Mouse (Mus musculus): ENCODE measurements at regions not wholly inside any gene's neighbourhood (a gene's known extent, or its start where the extent isn't known, plus 50 kb on each side); places are given as distances from the start of the nearest gene placed in this dataset.

GRCm38 (mm10) chr15:46592868-46593267, 6458.7 kb downstream of the 9330182O14Rik start:
- no peak for DNase-seq (ENCODE audit: inconsistent ontology term)

GRCm38 (mm10) chr15:46598328-46598727, 6464.2 kb downstream of the 9330182O14Rik start:
- DNase-seq (ENCODE audit: inconsistent ontology term), result peak; percentile 6

GRCm38 (mm10) chr15:46623431-46624029, 6489.4 kb downstream of the 9330182O14Rik start:
- no peak for DNase-seq (ENCODE audit: inconsistent ontology term)

DNA sequence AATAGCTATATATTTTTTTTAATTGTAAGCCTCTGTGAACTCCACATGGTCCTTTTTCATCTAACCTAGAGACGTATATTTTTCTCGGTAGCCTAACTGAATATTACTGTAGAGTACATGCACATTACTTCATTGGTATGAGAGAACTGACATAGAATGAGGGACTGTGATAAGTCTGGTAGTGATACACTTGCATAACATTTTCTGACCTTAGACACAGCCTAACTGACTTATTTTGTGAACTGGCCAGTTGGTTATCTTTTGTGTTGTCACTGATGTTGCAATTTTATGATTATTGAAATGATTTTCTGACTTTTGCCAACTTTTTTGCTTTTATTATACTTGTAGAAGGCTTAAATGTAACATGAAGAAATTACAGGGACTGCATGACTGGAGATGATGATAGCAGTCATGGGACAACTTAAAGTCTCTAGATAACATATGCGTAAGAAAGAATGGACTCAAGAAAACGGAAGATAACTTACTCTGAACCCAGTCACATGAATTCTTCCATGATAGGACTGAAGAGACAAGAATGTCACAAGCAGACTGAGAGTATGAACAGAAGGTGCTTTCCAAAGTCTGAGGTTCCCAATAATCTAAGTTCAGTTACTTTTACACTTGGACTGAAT, 6491.0 kb downstream of the 9330182O14Rik start:
- no peak for DNase-seq (ENCODE audit: inconsistent ontology term)
